Mouse (Mus musculus) kidney, adult 2 months (tissue): ENCODE results near the gene Topbp1. TPM values are rescaled to one million over a fixed set of nuclear protein-coding genes. Genes with fewer than 3 reads are reported as not detected.

Source experiments
- DNase-seq: peaks from one replicate; pipeline ENCODE4 v3.0.0; 2021
- H3K27ac ChIP-seq: fragments of 200-500 bp; 2 replicates; pipeline ENCODE4 v1.5.1; 2012; ENCODE audit warnings: low read depth, low read length, control low read depth, inconsistent platforms; ENCODE audit not compliant: insufficient read depth
- H3K27me3 ChIP-seq: fragments of 200-500 bp; replicated peaks from 2 replicates; pipeline ENCODE4 v1.6.1; 2012; ENCODE audit warnings: mild to moderate bottlenecking, moderate library complexity, low read length, inconsistent platforms; ENCODE audit not compliant: control insufficient read depth, insufficient read depth
- H3K36me3 ChIP-seq: fragments of 200-500 bp; 2 replicates; pipeline ENCODE4 v1.6.1; 2012; ENCODE audit warnings: mild to moderate bottlenecking, moderate library complexity, low read length, inconsistent platforms; ENCODE audit not compliant: control insufficient read depth, insufficient read depth
- H3K4me1 ChIP-seq: fragments of 200-500 bp; 2 replicates; pipeline ENCODE4 v1.6.1; 2011; ENCODE audit warnings: low read length; ENCODE audit not compliant: control insufficient read depth, insufficient read depth
- H3K4me3 ChIP-seq: fragments of 200-500 bp; 2 replicates; pipeline ENCODE4 v1.5.1; 2011; ENCODE audit warnings: mild to moderate bottlenecking, low read depth, low read length, control low read depth; ENCODE audit not compliant: insufficient read depth
- CTCF ChIP-seq: fragments of 200-500 bp; conservative IDR thresholded peaks from 2 replicates; pipeline ENCODE4 v1.5.1; 2011; ENCODE audit warnings: low read depth, mild to moderate bottlenecking, control low read depth, low read length, moderate library complexity, mixed read lengths; ENCODE audit not compliant: insufficient read depth, insufficient read length
- POLR2A ChIP-seq: fragments of 200-500 bp; IDR thresholded peaks from one replicate; pipeline ENCODE4 v1.6.1; 2011; ENCODE audit warnings: low read depth, low read length, control low read depth
- WGBS: fragments of 180-500 bp; shearing (Covaris S2); methylation state at CpG from one replicate; pipeline ENCODE4 v1.1.7; 2018; 5-methylcytosine and 5-hydroxymethylcytosine counted together
- polyA plus RNA-seq: library from polyadenylated mRNA; depleted of rRNA; stranded (reverse); fragments of >200 nt; gene quantifications from 2 replicates; pipeline ENCODE4 v1.2.3, GENCODE M21; 2012; rRNA removed

The Topbp1 gene
- polyA plus RNA-seq, 1 experiment = 4.4 TPM

- no peak for DNase-seq
- TF ChIP-seq CTCF = no peak
- no peak for TF ChIP-seq POLR2A
- no peak overlapping the region for H3K27ac ChIP-seq
- H3K36me3 ChIP-seq = no peaks in the 10 kb centered on the region
- 16% methylated on average over 1 of the region's 1 CpGs for WGBS
- H3K27me3 ChIP-seq = no peaks in the 10 kb centered on the region
- H3K4me3 ChIP-seq = no peak overlapping the region
- H3K4me1 ChIP-seq = no peaks in the 10 kb centered on the region
Measured at GRCm38 (mm10) chr9:103385600-103385999, 80.6 kb downstream of the Topbp1 start.

GRCm38 (mm10) chr9:103386573-103386972 lies 81.6 kb downstream of the Topbp1 start:
- Histone ChIP-seq H3K4me3 (no peak overlapping the region), H3K4me1 (no peaks in the 10 kb centered on the region), H3K27ac (no peak overlapping the region), H3K27me3 (no peaks in the 10 kb centered on the region), H3K36me3 (no peaks in the 10 kb centered on the region)
- 71% methylated on average over 5 of the region's 5 CpGs for WGBS
- TF ChIP-seq CTCF = no peak
- no peak for TF ChIP-seq POLR2A
- DNase-seq = no peak

- Histone ChIP-seq H3K27ac (no peak overlapping the region), H3K27me3 (no peaks in the 10 kb centered on the region), H3K4me3 (no peak overlapping the region), H3K36me3 (no peaks in the 10 kb centered on the region), H3K4me1 (no peaks in the 10 kb centered on the region)
- 59% methylated on average over 10 of the region's 10 CpGs for WGBS
- peak; percentile 9 for DNase-seq
- TF ChIP-seq POLR2A (no peak), CTCF (no peak)
Measured at GRCm38 (mm10) chr9:103387011-103387653, 82.1 kb downstream of the Topbp1 start.

GRCm38 (mm10) chr9:103389261-103389660 lies 84.2 kb downstream of the Topbp1 start:
- DNase-seq = no peak
- no peaks in the 10 kb centered on the region for H3K27me3 ChIP-seq
- WGBS = 92% methylated on average over 6 of the region's 6 CpGs
- no peak overlapping the region for H3K27ac ChIP-seq
- H3K4me3 ChIP-seq = no peak overlapping the region
- no peak for TF ChIP-seq CTCF
- no peak for TF ChIP-seq POLR2A
- no peaks in the 10 kb centered on the region for H3K4me1 ChIP-seq
- H3K36me3 ChIP-seq = no peaks in the 10 kb centered on the region

- Histone ChIP-seq H3K4me3 (no peak overlapping the region), H3K36me3 (no peaks in the 10 kb centered on the region), H3K4me1 (no peaks in the 10 kb centered on the region), H3K27ac (no peak overlapping the region), H3K27me3 (no peaks in the 10 kb centered on the region)
- no peak for DNase-seq
- TF ChIP-seq POLR2A (no peak), CTCF (no peak)
- WGBS = 63% methylated on average over 6 of the region's 6 CpGs
Measured at GRCm38 (mm10) chr9:103391796-103392372, 86.9 kb downstream of the Topbp1 start.

GRCm38 (mm10) chr9:103393256-103393655 lies 88.2 kb downstream of the Topbp1 start:
- TF ChIP-seq POLR2A (no peak), CTCF (no peak)

GRCm38 (mm10) chr9:103398509-103399157 lies 93.6 kb downstream of the Topbp1 start:
- Histone ChIP-seq H3K36me3 (no peaks in the 10 kb centered on the region), H3K4me1 (no peaks in the 10 kb centered on the region), H3K27me3 (no peaks in the 10 kb centered on the region), H3K4me3 (no peak overlapping the region), H3K27ac (no peak overlapping the region)
- TF ChIP-seq POLR2A = no peak
- TF ChIP-seq CTCF = no peak
- 40% methylated on average over 21 of the region's 21 CpGs for WGBS
- DNase-seq = peak; percentile 49

More at GRCm38 (mm10) chr9:103393256-103393655, 88.2 kb downstream of the Topbp1 start:
- 89% methylated on average over 11 of the region's 11 CpGs for WGBS
- no peaks in the 10 kb centered on the region for H3K4me1 ChIP-seq
- H3K27me3 ChIP-seq = no peaks in the 10 kb centered on the region
- DNase-seq = no peak
- no peak overlapping the region for H3K27ac ChIP-seq
- no peaks in the 10 kb centered on the region for H3K36me3 ChIP-seq
- H3K4me3 ChIP-seq = no peak overlapping the region

Other genes starting within 250 kb of the Topbp1 start
- 2.7 and 3.8 TPM in 2 replicates for gene Rab6b, start 193.4 kb upstream of the Topbp1 start, polyA plus RNA-seq
- 35.4 and 44.4 TPM in 2 replicates for gene Srprb, start 103.1 kb upstream of the Topbp1 start, polyA plus RNA-seq
- not detected in 2 replicates for gene Gm20425, start 74.9 kb upstream of the Topbp1 start, polyA plus RNA-seq
- gene Trf, start 74.8 kb upstream of the Topbp1 start, polyA plus RNA-seq = 147 TPM in 2 replicates
- 0.05 and 0.08 TPM in 2 replicates for gene 1300017J02Rik, start 133 bp upstream of the Topbp1 start, polyA plus RNA-seq
- 24.4 and 27.0 TPM in 2 replicates for gene Cdv3, start 60.6 kb downstream of the Topbp1 start, polyA plus RNA-seq
- gene Bfsp2, start 175.2 kb downstream of the Topbp1 start, polyA plus RNA-seq = 0.14 and 0.56 TPM in 2 replicates